Mouse (Mus musculus) G1E (cell line): ENCODE results near the gene Dync1li1. TPM values are rescaled to one million over a fixed set of nuclear protein-coding genes. Genes with fewer than 3 reads are reported as not detected.

Experiments used
- ATAC-seq: 2 replicates; pipeline ENCODE4 v1.8.0; 2016; ENCODE audit warnings: mild to moderate bottlenecking; ENCODE audit not compliant: insufficient number of reproducible peaks, poor library complexity, low FRiP score, severe bottlenecking; ENCODE audit errors: extremely low read depth
- DNase-seq: peaks from one replicate; pipeline ENCODE4 v3.0.0; 2012; ENCODE audit warnings: low spot score
- H3K27me3 ChIP-seq: 2 replicates; pipeline ENCODE4 v1.6.1; 2012; ENCODE audit warnings: mild to moderate bottlenecking, low read length, inconsistent platforms; ENCODE audit not compliant: insufficient read depth
- H3K36me3 ChIP-seq: replicated peaks from 2 replicates; pipeline ENCODE3; 2012; ENCODE audit warnings: mild to moderate bottlenecking, inconsistent platforms
- H3K4me1 ChIP-seq: 2 replicates; pipeline ENCODE4 v1.6.1; 2012; ENCODE audit warnings: low read depth, low read length, inconsistent platforms, mixed read lengths; ENCODE audit not compliant: insufficient read depth
- H3K4me3 ChIP-seq: 2 replicates; pipeline ENCODE4 v1.5.1; 2012; ENCODE audit warnings: low read depth, mild to moderate bottlenecking, inconsistent platforms, low read length, moderate library complexity, mixed read lengths
- H3K9me3 ChIP-seq: replicated peaks from 2 replicates; pipeline ENCODE4 v1.6.1; 2012; ENCODE audit warnings: inconsistent platforms
- CTCF ChIP-seq: IDR thresholded peaks from 2 replicates; pipeline ENCODE4 v1.5.1; 2012; ENCODE audit warnings: low read depth, low read length, inconsistent platforms, mixed read lengths
- GATA1 ChIP-seq: IDR thresholded peaks from 2 replicates; pipeline ENCODE4 v1.6.1; 2012; ENCODE audit warnings: borderline replicate concordance, low read length, inconsistent platforms, mixed read lengths
- GATA2 ChIP-seq: IDR thresholded peaks from 2 replicates; pipeline ENCODE4 v1.6.1; 2012; ENCODE audit warnings: low read depth, low read length, inconsistent platforms, borderline replicate concordance
- POLR2AphosphoS5 ChIP-seq: IDR thresholded peaks from 2 replicates; pipeline ENCODE4 v1.6.1; 2012; ENCODE audit warnings: low read depth, low read length, inconsistent platforms; ENCODE audit not compliant: insufficient replicate concordance
- TAL1 ChIP-seq: conservative IDR thresholded peaks from 2 replicates; pipeline ENCODE4 v1.6.1; 2012; ENCODE audit warnings: low read depth, low read length, inconsistent platforms, mixed read lengths
- polyA plus RNA-seq: library from polyadenylated mRNA; stranded (reverse); fragments of >175 nt; gene quantifications from 2 replicates; pipeline ENCODE4 v1.2.3, GENCODE M21; 2012
- total RNA-seq, 2 experiments: library from RNA; stranded (forward) in 1 of 2; stranded (reverse) in 1 of 2; fragments of 200-1000 nt in 1 of 2; fragments of >200 nt in 1 of 2; fragmentation: Nextera tagmentation in 1 of 2; gene quantifications; 2 replicates each; pipeline ENCODE4 v1.2.3; 2014 to 2017

Dync1li1 gene
- total and polyA plus RNA-seq, 3 experiments = 21.2 to 57.2 (median 34.8) TPM

GRCm38 (mm10) chr9:114740336-114740735 lies 51.7 kb downstream of the Dync1li1 start:
- Histone ChIP-seq H3K36me3 (peaks cover 91% of the 10 kb centered on the region), H3K27me3 (no peaks in the 10 kb centered on the region), H3K4me3 (no peak overlapping the region), H3K4me1 (peaks cover 24% of the 10 kb centered on the region), H3K9me3 (no peaks in the 10 kb centered on the region)
- DNase-seq (no peak), ATAC-seq (no peak)
- TF ChIP-seq POLR2AphosphoS5 (no peak), CTCF (no peak), GATA1 (no peak), TAL1 (no peak), GATA2 (no peak)

GRCm38 (mm10) chr9:114742731-114743130 lies 54.1 kb downstream of the Dync1li1 start:
- no peaks in the 10 kb centered on the region for H3K27me3 ChIP-seq
- TF ChIP-seq POLR2AphosphoS5 (no peak), TAL1 (no peak), GATA1 (no peak), GATA2 (no peak)
- ATAC-seq (peak; percentile 71), DNase-seq (peak; percentile 57)
- H3K36me3 ChIP-seq = peaks cover 99% of the 10 kb centered on the region
- H3K4me1 ChIP-seq = peaks cover 23% of the 10 kb centered on the region
- no peaks in the 10 kb centered on the region for H3K9me3 ChIP-seq
- no peak overlapping the region for H3K4me3 ChIP-seq

DNA sequence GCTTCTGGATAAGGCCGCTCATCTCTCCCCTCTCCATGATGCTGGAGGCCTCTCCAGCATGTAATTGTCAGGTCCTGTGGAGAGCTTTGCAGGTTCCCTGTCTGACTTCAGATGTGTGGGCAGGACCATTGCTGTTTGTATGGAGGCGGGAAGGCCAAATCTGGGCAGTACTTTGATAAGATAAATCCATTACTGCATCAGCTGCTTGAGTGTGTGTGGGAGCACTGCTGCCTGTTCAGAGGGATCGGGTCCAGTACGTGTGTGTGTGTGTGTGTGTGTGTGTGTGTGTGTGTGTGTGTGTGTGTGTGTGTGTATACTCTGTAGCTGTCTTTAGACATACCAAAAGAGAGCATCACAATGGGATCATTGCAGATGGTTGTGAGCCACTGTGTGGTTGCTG lies 56.6 kb downstream of the Dync1li1 start:
- TF ChIP-seq GATA1 (no peak), POLR2AphosphoS5 (no peak), TAL1 (no peak), CTCF (no peak), GATA2 (no peak)
- Histone ChIP-seq H3K36me3 (peaks cover 97% of the 10 kb centered on the region), H3K4me3 (no peak overlapping the region), H3K27me3 (no peaks in the 10 kb centered on the region), H3K4me1 (peaks cover 26% of the 10 kb centered on the region), H3K9me3 (no peaks in the 10 kb centered on the region)
- DNase-seq = no peak
- no peak for ATAC-seq

DNA sequence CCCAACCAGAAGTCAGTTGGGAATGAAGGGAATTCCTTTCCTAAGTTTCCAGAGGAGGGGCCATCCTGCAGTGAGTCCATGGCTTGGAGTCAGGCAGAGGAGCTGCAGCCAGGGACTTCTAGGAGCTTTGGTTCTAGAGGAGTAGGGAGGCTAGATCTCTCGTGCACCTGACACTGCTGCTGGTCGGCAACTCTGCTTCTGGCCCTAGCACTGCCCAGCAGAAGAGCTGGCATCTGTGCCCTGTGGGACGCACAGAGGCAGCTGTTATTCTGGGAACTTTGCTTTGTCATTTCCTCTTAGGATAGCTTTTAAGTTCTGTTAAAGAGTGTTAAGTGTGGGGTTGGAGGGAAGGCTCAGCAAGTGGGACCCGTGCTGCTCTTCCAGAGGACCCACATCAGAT lies 57.1 kb downstream of the Dync1li1 start:
- ATAC-seq (no peak), DNase-seq (no peak)
- Histone ChIP-seq H3K4me1 (peaks cover 21% of the 10 kb centered on the region), H3K36me3 (peaks cover 97% of the 10 kb centered on the region), H3K27me3 (no peaks in the 10 kb centered on the region), H3K4me3 (no peak overlapping the region), H3K9me3 (no peaks in the 10 kb centered on the region)
- no peak for TF ChIP-seq GATA1
- TF ChIP-seq TAL1 = no peak
- no peak for TF ChIP-seq CTCF
- no peak for TF ChIP-seq POLR2AphosphoS5
- no peak for TF ChIP-seq GATA2

DNA sequence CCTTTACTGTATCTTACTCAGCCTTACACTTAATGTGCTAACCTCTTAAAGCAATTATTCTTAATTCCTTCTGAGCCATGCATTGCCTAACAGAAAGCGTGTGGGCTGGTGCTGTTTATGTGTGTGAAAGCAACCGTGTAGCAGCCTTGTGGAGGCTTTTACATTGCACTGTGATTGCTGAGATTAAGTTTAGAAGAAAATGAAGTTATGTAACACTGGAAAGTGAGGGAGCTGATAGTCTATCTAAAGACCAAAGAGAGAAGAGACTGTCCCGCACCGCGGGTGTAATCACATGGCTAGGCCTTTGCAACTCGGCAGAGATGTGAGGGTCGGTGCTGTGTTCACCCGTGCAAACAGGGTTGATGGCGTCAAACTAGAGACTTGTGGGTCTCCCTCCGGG lies 58.4 kb downstream of the Dync1li1 start:
- peaks cover 20% of the 10 kb centered on the region for H3K4me1 ChIP-seq
- no peak overlapping the region for H3K4me3 ChIP-seq
- TF ChIP-seq GATA2 = no peak
- no peak for TF ChIP-seq GATA1
- no peak for TF ChIP-seq POLR2AphosphoS5
- TF ChIP-seq TAL1 = no peak
- TF ChIP-seq CTCF = no peak
- no peaks in the 10 kb centered on the region for H3K27me3 ChIP-seq
- ATAC-seq = no peak
- no peaks in the 10 kb centered on the region for H3K9me3 ChIP-seq
- DNase-seq = no peak
- peaks cover 95% of the 10 kb centered on the region for H3K36me3 ChIP-seq

- Histone ChIP-seq H3K9me3 (no peaks in the 10 kb centered on the region), H3K36me3 (peaks cover 95% of the 10 kb centered on the region), H3K4me1 (peaks cover 19% of the 10 kb centered on the region), H3K27me3 (no peaks in the 10 kb centered on the region), H3K4me3 (no peak overlapping the region)
- DNase-seq (no peak), ATAC-seq (no peak)
- TF ChIP-seq TAL1 (no peak), POLR2AphosphoS5 (no peak), GATA1 (no peak), CTCF (no peak), GATA2 (no peak)
These were observed 58.9 kb downstream of the Dync1li1 start for GRCm38 (mm10) chr9:114747466-114747865.

DNA sequence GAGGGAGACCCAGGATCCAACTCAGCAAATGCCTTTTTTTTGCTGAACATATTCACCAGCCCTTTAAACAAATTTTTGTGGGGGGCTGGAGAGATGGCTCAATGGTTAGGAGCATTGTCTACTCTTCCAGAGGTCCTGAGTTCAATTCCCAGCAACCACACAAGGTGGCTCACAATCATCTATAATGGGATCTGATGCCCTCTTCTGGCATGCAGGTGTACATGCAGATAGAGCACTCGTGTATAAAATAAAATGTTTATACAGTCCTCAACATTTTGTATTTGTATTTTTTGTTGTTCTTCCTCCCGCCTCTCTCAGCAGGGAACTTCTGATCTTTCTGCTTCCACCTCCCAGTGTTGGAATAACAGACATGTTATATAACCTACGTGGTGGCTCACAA lies 63.0 kb downstream of the Dync1li1 start:
- no peaks in the 10 kb centered on the region for H3K9me3 ChIP-seq
- peaks cover 26% of the 10 kb centered on the region for H3K4me1 ChIP-seq
- no peaks in the 10 kb centered on the region for H3K27me3 ChIP-seq
- no peak overlapping the region for H3K4me3 ChIP-seq
- DNase-seq (no peak), ATAC-seq (no peak)
- peaks cover 85% of the 10 kb centered on the region for H3K36me3 ChIP-seq
- TF ChIP-seq POLR2AphosphoS5 = no peak
- no peak for TF ChIP-seq CTCF
- no peak for TF ChIP-seq GATA1
- TF ChIP-seq GATA2 = no peak
- TF ChIP-seq TAL1 = no peak
